Mouse (Mus musculus) layer of hippocampus, adult 9-10 months (tissue): ENCODE results near the gene Trim67.
A peak's percentile ranks its signal among the peaks of the same experiment; 100 is the strongest.

Experiments
- DNase-seq: peaks from one replicate; pipeline ENCODE4 v3.0.0; 2022; ENCODE audit warnings: low spot score

Gene Trim67

DNA sequence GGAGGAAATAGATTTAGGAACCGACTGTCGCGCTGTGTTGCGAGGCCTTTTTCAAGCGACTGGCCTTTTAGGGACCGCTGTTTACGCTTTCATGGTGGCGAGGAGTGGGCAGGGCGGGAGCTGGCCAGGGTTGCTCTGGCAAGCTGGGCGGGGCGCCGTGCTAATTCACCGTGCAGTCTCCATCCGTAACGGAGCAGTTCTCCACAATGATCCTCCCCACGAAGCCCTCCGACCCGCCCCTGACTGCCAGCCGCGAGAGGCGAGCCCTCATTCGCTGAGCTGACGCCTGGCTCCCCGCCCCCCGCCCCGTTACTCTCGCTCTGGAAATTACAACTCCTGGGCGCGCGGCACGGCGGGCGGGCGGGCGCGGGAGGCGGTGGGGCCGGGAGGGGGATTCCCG lies at the start of gene Trim67:
Gene Trim67, plus strand, starts transcription at position 385 of the 400 bp plus-strand sequence.
- DNase-seq = no peak

DNA sequence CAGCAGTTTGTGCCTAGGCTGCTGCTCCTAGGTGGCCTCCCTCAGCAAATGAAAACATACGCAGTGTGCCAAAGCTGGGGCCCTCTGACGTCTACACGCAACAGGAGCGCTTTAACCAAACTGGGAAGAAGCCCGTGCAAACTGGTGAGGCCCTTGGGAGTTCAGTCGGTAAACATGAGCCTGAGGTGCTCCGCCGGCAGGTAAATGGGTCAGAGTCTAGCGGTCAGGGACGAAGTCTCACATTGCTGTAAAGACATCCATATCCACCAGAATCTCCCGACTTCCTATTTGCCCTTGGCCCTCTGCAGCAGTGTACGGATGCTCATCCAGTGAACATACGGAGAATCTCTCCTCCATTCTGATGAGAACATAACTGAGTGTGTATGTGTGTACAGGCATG lies 46.2 kb upstream of the Trim67 start:
- no peak for DNase-seq

DNA sequence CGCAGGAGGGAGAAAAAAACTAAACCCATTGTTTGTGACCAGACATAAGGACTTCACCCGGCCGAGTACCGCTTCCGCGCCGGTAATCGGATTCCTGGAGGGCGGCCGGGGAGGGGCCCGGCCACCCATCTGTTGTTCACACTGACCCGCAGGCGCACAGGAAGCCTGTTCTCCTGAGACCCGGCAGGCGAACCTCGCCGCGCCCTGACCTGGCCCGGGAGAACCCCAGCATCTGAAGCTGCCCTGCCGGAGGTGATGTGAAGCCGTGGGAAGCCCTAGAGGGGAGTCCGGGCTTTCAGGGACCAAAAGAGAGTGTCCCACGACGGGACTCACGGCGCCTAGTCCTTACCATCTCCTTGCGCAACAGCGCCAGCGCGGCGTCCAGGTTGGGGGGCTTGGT lies 41.7 kb upstream of the Trim67 start:
- no peak for DNase-seq

DNA sequence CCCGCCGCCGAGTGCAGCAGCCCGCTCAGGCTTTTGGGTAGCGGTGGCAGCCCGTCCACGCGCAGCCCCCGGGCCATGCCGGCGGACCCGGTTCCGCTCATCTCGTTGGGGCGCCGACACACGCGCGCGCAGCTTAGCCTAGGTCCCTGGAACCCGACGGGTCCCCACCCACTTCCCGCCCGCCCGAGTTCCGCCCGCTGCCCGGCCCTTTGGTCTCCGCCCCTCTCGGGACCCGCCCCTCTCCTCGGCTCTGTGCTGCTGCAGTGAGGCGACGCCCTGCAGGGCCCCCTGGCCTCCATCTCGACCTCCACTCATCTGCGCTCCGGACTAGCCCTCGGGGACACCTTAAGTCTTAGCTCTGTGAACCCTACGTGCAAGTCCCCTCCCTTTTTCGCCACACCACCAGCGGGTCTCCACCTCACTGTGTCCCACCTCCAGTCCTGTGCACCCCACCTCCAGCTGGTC lies 41.2 kb upstream of the Trim67 start, which contains the start of gene Fam89a:
Gene Fam89a, minus strand, starts transcription at position 124 of the 465 bp plus-strand sequence.
- DNase-seq = no peak

DNA sequence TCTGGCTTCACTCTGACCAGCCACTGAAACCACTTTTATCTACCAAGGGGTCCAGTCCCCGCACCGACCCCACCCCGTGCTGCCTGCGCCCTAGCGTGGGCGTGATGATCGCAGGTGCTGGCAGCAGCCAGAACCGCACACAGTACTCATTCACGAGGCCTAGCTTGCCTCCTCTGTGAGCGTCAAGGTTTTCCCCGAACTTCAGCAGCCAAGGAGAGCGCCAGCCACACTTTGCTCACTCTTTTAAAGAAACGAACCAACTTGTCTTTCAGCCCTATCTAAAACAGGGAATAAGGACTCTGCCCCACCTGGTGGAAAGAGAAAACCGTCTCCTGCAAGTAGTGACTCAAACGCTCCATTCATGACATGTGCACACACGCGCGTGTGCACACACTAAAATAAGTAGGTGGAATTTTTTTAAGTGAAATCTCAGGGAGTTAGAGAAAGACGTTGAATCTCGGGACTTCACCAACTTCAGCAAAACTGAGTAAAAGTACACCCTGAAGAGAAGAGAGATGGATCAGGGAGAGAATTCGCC lies 40.5 kb upstream of the Trim67 start:
- DNase-seq = no peak

- no peak for DNase-seq
These were observed 38.6 kb upstream of the Trim67 start for GRCm38 (mm10) chr8:124754101-124754791.

- DNase-seq = no peak
These were observed 38.1 kb upstream of the Trim67 start for GRCm38 (mm10) chr8:124754792-124755190.

DNA sequence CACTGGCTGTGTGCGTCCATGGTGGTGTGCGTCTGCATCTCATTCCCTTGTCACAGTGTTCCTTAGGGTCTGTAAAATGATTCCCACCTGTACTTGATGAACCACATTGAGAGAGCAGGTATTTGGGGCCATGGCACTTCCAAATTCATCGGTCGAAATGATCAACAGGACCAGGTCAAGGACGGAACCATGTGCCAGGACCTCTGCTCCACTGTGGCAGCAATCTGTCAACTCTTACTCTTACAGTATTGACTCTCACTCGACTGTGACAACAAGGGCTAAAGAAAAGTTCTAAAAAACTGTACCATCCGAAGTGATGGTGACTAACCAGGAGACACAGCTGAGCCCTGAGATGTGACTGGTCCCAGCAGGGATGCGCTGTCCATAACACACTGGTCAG lies 37.4 kb upstream of the Trim67 start:
- no peak for DNase-seq

GRCm38 (mm10) chr8:124756153-124756552 lies 36.7 kb upstream of the Trim67 start:
- no peak for DNase-seq

- DNase-seq = no peak
These were observed 36.3 kb upstream of the Trim67 start for GRCm38 (mm10) chr8:124756601-124757000.

GRCm38 (mm10) chr8:124758544-124758943 lies 34.3 kb upstream of the Trim67 start:
- DNase-seq = no peak

DNA sequence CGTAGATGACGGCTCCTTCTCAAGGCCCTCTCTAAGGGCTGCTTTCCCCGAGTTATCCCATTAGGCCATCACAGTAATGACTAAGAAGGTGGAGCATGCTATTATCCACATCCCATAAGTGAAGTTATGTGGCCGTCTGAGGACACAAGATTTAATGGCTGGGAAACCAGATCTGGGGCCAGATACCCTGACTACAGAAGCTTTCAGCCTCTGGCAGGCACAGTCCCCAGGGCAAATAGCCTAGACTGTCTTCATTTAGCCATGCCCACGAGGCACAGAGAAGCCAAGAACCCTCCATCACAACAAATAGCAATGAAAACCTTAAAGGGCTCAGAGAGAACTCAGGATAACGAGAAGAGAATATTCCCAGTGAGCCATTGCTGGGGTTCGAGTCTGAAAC lies 29.8 kb upstream of the Trim67 start:
- no peak for DNase-seq

GRCm38 (mm10) chr8:124772389-124772788 lies 20.5 kb upstream of the Trim67 start:
- DNase-seq = no peak

DNA sequence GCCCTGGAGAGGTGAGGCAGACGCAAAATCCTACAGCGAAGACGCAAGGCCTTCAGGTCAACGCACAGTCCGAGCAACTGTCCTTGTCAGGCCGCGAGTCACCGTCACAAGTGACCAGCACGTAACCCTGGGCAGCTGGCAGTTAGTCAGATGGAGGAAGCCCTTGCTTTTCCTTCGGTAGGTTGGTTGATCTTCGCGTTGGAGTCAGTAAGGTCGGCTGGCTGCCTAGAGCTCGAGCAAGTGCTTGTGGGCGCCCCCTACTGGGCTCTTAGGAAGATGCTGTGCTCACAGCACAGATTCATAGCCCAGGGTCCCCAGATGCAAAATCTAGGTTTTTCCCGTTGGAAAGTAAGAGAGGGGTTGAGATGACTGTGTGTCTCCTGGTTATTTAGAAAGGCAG lies 17.2 kb upstream of the Trim67 start:
- no peak for DNase-seq

GRCm38 (mm10) chr8:124780236-124780635 lies 12.7 kb upstream of the Trim67 start:
- peak; percentile 21 for DNase-seq

- no peak for DNase-seq
These were observed 10.5 kb upstream of the Trim67 start for GRCm38 (mm10) chr8:124782431-124782830.

- no peak for DNase-seq
These were observed 9.7 kb upstream of the Trim67 start for GRCm38 (mm10) chr8:124783228-124783627.

DNA sequence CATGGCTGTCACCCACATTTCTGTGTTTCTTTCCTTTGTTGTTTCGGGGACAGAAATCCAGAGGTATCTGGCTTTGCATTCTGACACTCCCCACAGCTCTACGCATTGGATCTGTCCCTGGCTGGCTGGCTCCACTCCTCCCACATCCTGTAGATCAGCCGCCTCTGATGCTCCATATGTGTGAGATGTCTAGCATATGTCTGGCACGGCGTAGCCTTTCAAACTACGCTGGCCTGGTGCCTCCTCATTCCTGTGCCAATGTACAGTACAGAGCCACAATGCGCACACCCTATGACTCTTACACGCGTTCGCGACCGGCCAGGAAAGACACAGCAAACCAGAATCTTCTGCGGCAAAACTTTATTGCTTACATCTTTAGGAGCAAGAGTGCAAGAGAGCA lies 8.3 kb upstream of the Trim67 start:
- no peak for DNase-seq

DNA sequence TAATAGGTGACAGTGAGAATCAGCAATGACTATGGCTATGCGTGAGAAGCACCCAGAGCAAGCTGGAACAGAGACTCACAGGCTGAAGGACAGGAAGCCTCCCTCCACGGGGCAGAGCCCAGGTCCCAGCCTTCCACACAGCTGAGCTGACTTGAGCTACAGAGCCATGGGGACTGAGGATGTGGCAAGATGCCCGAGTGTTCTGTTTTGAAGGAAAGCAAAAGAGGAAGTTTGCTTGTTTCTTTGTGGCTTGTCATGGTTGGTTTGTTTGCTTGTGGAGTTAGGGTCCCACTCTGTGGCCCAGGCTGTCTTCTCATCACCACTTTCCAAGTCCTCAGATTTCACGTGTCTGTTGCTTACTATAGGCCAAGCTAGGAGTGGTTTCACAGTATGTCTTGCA lies 2.2 kb upstream of the Trim67 start:
- no peak for DNase-seq

GRCm38 (mm10) chr8:124791751-124792150 lies 1.1 kb upstream of the Trim67 start:
- DNase-seq = no peak

DNA sequence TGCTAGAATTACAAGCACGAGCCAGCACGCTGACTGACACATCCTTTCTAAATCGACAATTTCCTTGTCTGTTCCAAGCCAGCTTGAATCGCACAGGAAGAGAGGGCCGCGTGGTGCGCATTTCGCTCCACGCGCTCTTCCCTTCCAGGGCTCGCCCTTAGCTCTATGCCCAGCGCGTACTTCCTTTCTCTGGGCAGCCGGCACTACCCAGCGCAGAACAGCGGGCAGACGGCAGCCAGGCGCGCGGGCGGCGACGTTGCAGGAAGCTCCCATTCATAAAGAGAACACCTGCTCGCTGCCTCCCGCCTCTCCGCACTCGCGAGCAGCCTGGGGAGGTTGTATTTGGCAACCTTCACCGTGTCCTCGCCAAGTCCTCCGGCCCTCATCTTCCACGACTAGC lies 706 bp upstream of the Trim67 start:
- no peak for DNase-seq

- peak; percentile 31 for DNase-seq
These were observed 320 bp downstream of the Trim67 start for GRCm38 (mm10) chr8:124793172-124793651.

- no peak for DNase-seq
These were observed 981 bp downstream of the Trim67 start for GRCm38 (mm10) chr8:124793661-124794485.
